Mouse (Mus musculus) heart, adult 11 months (tissue): ENCODE data around the gene Eps15.

Experiments
- DNase-seq: peaks from one replicate; pipeline ENCODE4 v3.0.0; 2022

The Eps15 gene

DNA sequence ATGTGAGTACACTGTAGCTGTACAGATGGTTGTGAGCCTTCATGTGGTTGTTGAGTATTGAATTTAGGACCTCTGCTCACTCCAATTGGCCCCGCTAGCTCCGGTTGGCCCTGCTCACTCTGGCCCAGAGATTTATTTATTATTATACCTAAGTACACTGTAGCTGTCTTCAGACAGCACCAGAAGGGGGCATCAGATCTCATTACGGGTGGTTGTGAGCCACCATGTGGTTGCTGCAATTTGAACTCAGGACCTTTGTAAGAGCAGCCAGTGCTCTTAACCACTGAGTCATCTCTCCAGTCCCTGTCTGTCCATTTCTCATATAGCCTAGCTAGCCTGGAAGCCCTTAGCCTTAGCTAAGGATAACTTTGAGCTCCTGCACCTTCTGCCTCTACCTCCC, 124.8 kb downstream of the Eps15 start:
- DNase-seq: peak; percentile 87

- DNase-seq: peak; percentile 72
Measured at GRCm38 (mm10) chr4:109405415-109405814, 125.3 kb downstream of the Eps15 start.

GRCm38 (mm10) chr4:109406054-109406485, 126.0 kb downstream of the Eps15 start:
- peak; percentile 99 for DNase-seq

GRCm38 (mm10) chr4:109406486-109407175, 126.6 kb downstream of the Eps15 start, which contains the start of gene Ttc39a:
Gene Ttc39a, plus strand, starts transcription at chr4:109406623.
- DNase-seq: peak; percentile 96

DNA sequence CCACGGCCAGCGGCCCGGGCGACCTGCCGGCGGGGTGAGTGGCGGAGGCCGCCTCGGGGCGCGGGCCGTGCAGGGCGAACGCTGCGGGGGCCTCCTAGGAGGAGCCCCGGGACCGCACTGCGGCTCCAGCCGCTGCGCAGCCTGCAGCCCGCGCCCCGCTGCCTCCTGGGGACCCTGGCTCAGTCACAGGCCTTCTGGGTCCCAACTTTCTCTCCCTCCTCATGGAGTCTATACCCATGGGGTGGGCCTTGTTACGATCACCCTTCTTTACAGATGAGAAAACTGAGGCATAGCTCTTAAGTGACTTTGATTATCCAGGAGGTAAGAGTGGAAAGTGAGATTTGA, 127.1 kb downstream of the Eps15 start:
- DNase-seq: no peak

- DNase-seq: peak; percentile 84
Measured at GRCm38 (mm10) chr4:109407701-109408485, 127.8 kb downstream of the Eps15 start.

DNA sequence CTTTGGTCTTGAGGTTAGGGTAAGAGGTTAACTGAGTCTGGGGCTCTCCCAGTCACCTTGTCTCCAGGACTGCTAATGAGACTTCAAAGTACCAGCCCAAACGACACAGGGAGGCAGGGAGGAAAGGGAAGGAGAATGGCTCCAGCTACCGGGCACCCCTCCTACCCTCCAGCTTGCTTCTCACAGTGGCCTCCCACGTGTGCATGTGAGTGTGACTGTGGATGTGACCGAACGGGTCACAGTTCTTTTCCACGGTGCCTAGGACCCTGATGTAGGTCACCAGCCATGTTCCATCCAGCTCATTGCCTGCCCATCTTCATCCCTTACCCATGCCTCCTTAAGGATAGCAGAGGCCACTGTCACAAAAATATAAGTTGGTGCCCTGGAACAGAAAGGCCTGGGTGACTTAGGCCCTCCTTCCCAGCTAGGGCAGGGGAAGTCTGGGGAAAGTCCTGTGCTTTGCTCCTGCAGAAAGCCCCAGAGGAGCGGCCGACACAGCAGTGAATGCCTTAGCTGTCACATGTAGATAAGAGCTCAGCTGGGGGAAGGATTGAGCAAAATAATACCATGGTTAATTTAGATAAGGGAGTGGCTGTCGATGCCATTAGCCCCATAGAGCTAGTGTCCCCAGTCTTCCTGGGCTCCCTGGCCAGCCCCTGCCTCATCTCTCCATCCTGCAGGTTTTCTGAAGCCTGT, 130.8 kb downstream of the Eps15 start:
- peak; percentile 61 for DNase-seq

DNA sequence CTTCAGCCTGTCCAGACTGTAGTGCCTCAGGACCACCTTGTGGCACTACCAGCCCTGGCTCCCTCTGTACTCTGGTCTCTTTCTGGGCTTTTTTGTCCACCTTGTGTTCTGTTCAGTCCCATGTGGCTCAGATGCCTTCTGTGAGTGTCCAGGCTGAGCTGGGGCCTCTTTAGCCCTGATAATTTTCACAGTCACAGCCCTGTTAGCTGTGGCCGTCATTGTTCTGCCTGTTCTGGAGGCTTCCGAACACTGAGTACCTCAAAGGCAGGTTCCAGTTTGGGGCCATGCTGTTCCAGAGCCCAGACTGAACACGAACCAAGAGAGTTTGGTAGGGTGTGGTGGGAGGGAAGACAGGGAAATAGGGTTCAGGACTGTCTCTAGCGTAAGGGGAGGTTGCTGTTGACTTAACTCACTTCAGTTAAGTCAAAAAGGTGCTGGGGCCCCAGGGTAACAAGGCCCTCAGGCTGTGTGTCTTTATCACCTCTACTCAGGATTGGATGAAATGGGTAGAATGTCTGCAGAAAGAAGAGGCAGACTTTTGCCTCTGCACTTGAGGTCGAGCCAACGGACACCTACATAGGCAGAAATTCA, 131.4 kb downstream of the Eps15 start:
- no peak for DNase-seq

- DNase-seq: no peak
Measured at GRCm38 (mm10) chr4:109412233-109412632, 132.2 kb downstream of the Eps15 start.

GRCm38 (mm10) chr4:109417998-109418397, 137.9 kb downstream of the Eps15 start:
- DNase-seq: no peak

DNA sequence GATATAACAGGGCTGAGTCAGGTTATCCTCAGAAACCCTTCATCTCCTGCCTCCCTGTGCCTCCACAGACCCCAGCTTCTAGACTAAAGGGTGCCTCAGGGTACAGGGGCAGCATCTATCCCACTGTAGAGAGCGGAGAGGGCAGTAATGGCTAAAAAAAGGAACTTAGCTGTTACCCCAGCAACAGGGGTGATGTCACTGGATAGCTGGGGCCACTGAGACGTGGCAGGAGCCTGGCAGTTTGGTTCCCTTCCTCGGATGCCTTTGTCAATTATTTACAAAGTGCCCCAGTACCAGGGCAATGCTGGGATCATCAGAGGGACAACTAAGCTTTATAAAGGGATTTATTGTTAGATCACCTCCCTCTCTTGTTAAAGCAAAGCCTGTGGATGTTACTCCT, 138.9 kb downstream of the Eps15 start:
- peak; percentile 92 for DNase-seq

- DNase-seq: peak; percentile 81
Measured at GRCm38 (mm10) chr4:109419563-109419962, 139.5 kb downstream of the Eps15 start.

DNA sequence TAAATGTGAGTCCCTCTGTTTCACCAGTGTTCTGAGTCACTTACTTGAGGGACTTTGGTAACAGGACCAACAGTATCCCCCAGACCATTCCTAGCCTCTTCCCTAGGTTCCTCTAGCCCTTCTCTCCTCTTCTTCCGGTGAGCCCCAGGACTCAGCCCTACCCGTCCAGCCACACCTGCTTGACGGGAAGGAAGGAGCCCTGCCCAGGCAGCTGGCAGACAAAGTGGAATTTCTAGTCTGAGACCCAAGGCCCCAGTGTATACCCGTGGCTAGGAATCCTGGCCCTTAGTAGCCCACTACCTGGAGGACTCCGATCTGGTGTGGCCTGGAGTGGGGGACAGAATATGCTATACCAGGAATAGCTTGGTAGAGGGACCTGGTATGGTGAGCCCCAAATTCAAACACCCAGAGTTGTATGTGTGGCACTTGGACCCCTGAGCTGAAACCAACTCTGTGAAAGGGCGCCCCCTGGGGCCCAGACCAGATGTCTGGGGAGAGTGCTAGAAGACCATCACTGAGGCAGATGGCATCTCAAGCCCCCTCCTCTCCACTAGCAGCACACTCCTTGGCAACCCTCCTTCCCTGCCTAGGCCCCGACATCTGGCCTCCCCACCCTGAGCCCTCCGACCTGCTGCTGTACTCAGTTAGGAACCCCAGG, 140.2 kb downstream of the Eps15 start:
- no peak for DNase-seq

DNA sequence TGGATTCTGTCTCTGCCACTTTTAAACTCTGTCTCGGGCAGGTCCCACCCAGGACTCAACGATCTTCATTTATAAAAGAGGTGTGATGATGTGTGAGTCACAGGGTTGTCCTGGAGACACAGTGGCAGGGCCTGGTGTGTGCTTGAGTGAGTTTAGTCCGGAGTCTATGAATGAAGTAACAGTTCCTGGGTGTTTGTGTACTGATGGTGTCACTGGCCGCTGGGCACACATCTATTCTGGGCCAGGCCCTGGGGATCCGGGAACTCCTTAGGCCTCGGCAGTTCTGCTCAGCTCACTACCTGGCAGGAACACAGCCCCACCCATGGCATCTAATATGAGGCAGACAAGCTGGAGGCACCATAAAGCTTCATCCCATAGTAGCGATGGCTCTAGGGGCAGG, 141.5 kb downstream of the Eps15 start:
- no peak for DNase-seq

DNA sequence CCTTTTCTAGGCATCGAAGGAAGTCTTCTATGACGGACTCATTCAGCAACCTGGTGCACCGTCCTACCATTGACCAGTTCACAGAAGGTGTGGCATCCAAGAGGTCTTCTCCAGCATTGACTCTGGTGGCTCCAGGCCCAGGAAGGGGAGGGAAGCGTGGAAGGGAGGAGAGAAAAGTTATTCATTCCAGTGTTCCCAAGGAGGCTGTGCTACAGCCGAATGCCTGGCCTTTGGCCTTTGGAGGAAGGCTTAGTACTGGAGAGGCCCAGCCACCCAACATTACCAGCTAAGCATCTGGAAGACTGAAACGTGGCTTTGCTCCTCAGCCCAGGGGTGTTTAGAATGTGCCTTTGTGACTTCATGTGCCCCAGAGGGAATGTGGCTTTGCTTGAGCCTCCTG, 142.4 kb downstream of the Eps15 start:
- no peak for DNase-seq

DNA sequence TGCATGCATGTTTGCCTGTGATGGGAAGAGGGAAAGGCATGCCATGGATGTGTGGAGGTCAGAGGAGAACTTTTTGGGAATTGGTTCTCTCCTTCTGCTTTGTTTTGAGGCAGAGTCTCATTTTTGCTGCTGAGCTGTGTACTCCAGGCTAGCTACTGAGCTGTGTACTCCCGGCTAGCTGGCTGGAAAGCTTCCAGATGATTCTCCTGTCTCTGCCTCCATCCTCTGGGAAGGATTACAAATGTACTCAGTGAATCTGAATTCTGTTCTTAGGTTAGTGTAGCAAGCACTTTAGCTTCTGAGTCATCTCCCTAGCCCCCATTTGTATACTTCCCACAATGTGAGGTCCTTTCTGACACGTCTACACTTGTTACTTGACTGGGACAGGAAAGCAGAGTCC, 143.4 kb downstream of the Eps15 start:
- DNase-seq: no peak

GRCm38 (mm10) chr4:109427058-109427457, 147.0 kb downstream of the Eps15 start:
- DNase-seq: no peak

GRCm38 (mm10) chr4:109430250-109430649, 150.2 kb downstream of the Eps15 start:
- DNase-seq: peak; percentile 81

GRCm38 (mm10) chr4:109430854-109431253, 150.8 kb downstream of the Eps15 start:
- peak; percentile 96 for DNase-seq

DNA sequence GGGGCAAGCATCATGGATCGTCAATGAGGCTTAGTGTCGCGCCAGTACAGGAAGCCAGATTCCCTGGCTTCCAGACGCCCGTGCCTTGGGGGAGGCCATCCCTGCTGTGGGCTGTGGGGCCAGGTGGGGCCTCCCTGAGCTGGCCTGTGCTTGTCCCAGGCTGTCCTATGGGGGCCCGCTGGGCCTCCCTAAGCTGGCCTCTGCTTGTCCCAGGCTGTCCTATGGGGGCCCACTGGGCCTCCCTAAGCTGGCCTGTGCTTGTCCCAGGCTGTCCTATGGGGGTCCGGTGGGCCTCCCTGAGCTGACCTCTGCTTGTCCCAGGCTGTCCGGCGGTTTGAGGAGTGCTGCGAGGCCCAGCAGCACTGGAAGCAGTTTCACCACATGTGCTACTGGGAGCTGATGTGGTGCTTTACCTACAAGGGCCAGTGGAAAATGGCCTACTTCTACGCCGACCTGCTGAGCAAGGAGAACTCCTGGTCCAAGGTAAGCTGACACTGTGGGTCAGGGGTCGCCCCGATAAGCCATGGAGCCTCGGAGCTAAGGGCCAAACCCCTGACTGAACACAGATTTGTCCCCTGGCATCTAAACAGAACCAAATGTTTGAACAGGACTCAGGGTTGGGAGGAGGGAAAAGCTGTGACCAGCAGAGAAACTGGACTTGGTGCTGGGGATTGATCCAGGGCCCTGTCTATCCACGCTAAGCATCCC, 152.8 kb downstream of the Eps15 start:
- peak; percentile 81 for DNase-seq

GRCm38 (mm10) chr4:109433641-109434040, 153.6 kb downstream of the Eps15 start:
- peak; percentile 97 for DNase-seq

- DNase-seq: no peak
Measured at GRCm38 (mm10) chr4:109434256-109434655, 154.2 kb downstream of the Eps15 start.
